Mouse (Mus musculus): ENCODE measurements around the gene Ppil4.

DNA sequence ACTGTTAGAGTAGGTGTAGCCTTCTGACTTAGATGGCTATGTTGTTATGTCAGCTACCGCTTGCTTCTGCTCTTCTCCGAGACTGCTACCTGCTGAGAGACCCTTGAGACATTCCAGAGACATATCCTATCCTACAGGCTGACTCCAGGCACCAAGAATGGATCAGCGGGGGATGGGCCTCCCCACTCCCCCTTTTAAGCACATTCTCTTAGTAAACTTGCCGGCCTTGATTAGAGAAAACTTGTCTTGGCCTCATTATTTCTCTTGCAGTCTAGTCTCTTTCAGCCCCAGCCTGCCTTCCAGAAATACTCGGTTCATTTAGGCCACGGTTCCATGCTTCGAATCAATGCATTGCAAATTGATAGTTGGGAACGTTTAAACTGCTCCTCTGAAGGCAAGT lies 77.1 kb downstream of the Ppil4 start:
- TF ChIP-seq POLR2A (IDR thresholded peaks at IDR 0.05; ENCODE audit: insufficient read depth, low read depth, low read length) (no peak), CTCF (IDR thresholded peaks at IDR 0.05; ENCODE audit: insufficient read depth, low read depth, low read length) (no peak)

All from olfactory bulb, adult 2 months (tissue).